Mouse (Mus musculus) lung, postnatal 4 days (tissue): ENCODE data around the gene Hmgcs1.
A peak's percentile ranks its signal among the peaks of the same experiment; 100 is the strongest.

Experiments used
- DNase-seq, 2 experiments: peaks; one replicate each; pipeline ENCODE4 v3.0.0; 2021

Gene Hmgcs1

DNA sequence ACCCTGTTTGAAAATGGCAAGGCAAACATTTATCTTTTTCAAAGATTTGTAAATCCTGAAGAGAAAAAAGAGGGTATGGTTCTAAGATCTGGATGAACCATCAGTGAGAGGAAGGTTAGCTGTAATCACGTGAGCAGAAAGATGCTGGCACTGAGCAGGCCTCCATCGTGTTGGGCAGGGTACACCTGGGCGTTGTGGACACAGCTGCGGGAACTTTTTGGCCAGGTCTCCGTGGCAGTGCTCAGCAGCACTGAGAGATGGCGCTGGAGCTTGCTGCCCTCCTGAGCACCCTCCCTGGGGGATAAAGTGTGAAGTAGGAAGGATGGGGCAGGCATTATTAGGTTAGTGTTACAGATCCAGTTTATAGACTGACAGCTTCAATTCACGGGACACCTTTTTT is 16.8 kb downstream of the Hmgcs1 start:
- no peak for DNase-seq

DNA sequence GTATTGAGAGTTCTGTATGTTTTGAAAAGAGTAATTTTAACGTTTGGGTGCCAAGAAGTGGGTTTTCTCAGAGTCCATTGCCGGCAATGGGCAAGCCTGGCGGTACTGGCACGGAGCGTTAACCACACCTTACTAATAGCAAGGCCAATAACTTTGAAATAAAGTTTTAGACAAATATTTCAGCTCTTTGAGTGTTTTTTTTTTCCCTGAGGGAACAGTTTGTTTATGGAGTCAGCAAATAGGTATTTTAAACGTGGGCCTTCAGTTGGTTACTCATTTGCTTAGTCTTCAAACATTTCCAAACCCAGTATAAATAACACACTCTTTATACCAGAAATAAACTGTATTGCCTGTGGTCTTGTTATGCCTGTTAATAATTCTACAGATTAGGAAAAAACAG is 17.7 kb downstream of the Hmgcs1 start:
- no peak for DNase-seq

DNA sequence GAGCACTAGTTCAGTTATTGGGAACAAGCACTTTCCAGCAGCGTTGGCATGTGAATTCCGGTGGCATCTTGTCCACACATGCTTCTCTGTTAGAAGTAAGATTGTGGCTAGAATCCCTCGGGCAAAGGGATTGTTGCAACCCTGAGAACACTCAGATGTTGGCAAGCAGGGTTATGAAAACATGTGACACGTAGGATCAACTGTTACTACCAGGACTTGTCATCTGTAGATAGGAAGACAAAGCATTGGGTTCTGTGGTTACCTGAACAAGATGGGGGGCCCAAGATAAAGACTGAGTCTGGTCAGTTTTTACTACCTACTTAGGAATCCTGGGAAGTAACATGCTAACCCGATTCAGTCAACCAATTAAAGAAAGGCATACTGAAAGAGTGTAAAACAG is 18.8 kb downstream of the Hmgcs1 start:
- no peak for DNase-seq

DNA sequence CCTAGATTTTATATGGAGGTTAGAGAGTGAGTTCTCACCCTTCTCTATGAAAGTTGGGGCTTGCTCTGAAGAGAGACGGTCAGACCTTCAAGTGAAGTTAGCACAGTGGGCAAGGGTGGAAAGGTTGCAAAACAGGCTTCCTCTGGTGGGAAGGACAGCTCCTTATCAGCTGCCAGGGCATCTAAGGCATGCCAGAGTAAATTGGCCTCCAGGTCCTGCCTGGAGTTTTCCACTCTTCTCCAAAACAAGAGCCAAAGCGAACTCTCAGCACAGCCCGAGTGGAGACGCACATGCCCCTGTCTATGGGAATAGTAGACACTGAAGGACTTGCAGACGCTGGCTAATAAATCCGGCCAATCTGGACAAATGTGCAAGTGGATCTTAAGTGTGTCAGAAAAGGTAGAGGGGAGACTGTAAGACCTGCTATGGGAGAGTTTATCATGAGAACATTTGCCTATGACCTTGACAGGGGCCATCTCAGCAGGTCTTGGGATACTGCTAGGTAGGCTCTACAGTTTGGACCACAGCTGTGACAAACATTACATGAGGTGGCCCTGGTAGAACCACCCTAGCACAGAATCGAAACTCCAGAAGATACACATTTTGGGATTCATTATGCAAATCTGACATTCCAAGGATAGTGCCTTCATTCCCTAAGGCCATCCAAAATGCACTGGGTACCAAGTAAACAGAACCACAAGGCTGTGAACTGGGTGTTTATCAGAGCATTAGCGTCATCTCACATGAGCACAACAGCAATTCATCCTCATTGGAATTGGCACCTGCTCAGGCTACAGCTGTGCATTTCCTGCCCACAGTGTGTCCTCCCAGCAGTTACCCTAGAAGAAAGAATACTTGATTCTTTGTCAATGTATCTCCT is 19.4 kb downstream of the Hmgcs1 start:
- no peak for DNase-seq

DNA sequence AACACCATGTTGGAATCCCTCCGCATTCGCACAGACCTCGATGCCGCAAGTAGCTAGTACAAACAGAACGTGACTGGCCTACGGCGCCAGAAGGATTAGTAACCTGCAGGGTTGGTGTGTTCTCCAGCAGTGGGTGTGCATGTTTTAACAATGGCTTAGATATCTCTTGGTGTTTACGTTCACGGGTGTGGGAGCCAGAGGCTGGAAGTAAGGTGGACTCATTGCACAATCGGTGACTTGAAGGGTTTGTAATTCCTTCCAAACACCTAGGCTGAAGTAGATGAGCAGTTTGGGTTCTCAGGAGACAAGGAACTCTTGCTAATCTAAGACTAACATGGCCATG is 20.1 kb downstream of the Hmgcs1 start:
- DNase-seq: no peak

DNA sequence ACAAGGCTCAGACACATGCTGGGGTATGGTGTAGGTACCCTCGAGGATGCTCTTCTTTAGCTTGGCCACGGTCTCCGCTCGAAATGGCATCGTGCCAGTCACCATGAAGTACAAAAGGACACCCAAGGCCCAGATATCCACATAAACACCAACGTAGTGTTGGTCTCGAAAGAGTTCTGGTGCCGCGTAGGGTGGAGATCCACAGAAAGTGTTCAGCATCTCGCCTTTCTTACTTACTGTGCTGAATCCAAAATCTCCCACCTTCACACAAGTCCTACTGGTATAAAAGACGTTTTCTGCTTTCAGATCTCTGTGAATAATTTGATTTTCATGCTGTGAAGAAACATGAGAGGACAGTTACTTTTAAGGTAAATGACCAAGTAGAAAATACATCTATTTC is 22.3 kb downstream of the Hmgcs1 start:
- DNase-seq: no peak

DNA sequence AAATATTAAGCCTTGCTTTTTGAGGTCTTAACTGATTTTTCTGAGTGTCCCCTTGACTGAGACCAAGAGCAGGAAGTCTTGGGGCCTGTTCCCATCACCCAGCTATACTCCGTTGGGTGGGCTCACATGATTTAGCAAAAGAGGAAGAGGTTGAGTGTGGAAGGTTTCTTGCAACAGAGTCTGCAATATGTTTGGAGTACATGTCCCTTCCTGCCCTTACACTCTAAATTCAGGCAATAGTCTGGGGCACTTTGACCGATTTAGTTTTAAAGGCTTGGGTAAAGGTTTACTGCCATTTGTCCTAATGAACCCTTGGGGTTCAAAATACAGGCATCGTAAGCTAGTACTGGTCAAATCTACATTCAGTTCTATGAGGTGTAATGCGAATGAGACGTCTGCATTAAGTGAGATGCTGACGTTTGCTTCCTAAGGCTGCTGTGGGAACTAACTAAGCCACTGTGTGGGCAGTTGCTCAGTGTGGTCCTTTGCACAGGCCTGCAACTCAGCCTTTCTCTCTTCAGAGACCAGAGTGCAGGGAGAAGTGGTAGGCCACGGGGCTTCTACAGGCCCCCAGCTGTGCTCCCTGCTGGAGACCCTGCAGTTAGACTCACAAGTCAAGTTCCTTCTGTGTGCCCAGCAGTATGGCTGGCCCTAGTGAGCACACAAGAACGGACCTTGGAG is 23.1 kb downstream of the Hmgcs1 start:
- no peak for DNase-seq

DNA sequence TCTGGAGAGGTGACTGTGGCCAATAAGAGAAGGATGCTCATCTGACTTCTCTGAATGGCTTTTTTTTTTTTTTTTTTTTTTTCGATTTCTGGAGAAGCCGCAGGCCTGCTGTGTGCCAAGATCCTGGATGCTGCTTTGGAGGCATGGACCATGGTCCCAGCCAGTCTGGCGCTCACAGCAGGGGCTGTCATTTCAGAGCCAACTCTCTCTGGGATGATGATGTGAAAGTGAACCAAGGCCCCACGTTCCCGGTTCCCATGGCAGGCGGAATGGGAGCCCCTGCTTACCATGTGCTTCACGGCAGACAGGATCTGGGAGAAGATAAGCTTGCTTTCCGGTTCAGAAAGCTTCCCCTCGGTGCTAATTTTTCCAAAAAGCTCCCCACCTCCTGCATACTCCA is 23.6 kb downstream of the Hmgcs1 start:
- no peak for DNase-seq

DNA sequence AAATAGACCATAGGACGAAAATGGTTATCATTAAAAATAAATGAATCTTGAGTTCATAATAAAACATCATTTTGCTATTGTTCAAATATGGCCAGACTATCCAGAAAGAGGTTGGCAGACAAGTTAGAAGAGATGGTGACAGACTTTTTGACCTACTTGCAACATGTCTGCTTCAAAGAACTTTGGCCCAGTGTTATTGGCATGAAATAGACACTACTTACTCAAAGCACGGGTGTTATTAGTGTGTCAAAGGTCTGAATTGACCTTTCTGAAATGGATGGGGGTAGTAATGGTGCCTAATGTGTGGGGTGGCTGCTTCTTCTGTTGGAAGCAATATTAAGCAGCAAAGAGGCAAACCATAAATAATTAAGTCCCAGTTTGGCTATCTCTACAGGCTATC is 25.9 kb downstream of the Hmgcs1 start:
- no peak for DNase-seq

DNA sequence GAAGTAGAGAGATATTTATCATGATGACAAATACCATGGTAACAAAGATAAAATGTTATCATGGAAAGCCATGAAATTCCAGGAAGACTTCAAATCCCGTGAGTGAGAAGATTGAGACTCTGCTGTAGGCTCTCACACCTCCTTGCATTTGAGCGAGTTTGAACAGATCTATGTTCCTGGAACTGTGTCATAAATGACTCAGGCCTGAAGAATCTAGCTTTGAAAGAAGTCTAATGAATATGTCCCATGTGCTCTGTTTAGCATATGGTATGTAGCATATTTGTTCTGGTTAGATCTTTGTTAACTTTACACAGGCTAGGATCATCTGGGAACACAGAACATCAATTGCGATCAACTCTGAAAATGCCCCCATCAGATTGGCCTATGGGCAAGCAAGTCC is 32.3 kb downstream of the Hmgcs1 start:
- no peak for DNase-seq

DNA sequence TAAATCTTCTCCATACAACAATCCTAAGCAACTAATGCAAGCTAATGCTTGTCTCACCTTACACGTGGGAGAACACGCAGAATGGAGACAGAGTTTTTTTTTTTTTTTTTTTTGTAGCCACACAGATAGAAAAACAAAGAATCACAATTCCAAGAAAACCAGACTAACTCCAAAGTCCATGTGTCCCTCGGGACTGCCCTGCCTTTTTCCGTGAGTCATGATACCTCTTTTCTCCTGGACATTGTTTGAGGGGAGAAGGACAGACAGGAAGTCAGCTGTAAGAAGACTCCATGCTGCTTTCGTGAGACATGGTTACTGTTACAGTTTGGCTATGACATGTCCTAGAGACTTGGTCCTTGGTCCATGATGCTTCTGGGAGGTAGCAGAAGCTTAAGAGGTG is 33.2 kb downstream of the Hmgcs1 start:
- DNase-seq: no peak

DNA sequence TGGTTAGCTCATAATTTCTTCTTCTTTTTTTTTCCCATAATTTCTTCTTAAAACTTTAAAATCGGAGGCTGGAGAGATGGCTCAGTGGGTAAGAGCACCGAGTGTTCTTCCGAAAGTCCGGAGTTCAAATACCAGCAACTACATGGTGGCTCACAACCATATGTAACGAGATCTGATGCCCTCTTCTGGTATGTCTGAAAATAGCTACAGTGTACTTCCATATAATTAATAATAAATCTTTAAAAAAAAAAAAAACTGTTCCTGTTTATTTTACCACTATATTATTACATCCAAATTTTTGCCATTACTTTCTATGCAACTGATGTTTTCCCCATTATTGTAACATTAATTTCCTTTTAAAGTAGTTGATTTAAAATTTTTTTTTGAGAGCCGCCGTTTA is 34.4 kb downstream of the Hmgcs1 start:
- DNase-seq: no peak

DNA sequence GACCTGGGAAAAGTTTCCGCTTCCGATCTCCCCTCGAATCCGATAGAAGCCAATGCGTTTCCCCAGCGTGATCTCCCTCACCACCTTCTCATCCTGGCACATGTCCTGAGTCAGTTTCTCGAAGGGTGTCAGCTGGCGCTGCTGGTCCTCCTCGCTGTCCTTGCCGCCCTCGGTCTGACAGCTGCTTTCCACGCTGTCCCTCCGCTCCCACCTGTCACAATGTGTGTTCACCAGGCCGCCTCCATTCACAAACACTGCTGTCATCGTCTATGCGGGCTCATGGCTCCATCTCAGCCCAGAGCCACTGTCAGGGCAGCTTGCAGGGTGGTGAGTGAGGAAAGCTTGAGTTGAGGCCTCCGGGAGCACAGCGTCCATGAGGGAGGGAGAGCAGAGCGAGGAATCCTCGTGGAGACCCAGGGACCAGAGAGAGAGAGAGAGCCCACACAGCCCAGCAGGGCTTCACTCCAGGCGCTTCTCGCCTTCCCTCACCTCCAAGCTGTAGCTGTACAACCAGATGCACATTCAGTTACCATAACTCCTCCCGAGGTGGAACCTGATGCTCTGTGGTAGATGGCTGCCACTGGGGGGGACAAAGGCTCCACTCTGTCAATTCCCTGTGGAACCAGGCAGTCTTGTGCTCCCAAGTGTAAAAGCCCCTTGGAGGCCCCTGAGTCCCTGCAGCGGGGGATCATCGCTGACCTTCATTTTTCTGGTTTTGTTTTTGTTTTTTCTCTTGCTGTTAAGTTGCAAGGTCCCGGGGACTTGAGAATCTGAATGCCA is 37.6 kb downstream of the Hmgcs1 start:
- peak in 1 of 2 experiments; percentile 25 for DNase-seq

DNA sequence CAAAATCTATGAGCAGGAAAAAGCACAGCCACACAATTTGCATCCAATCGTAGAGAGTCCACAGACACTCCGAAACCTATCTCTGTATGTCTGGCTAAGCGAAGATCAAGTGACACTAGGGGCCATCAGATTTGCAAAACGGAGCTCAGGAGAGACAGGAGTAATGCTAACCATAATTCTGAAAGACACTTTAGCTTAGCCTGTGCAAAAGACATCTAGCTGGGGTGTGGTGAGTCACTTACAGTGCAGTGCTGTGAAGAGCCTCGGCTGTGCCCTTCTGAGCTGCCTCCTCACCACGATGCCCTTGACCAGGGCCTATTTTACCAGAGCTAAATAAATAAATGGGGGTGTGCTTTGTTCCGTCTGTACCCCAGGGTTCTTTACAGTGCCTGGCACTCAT is 39.2 kb downstream of the Hmgcs1 start:
- no peak for DNase-seq

DNA sequence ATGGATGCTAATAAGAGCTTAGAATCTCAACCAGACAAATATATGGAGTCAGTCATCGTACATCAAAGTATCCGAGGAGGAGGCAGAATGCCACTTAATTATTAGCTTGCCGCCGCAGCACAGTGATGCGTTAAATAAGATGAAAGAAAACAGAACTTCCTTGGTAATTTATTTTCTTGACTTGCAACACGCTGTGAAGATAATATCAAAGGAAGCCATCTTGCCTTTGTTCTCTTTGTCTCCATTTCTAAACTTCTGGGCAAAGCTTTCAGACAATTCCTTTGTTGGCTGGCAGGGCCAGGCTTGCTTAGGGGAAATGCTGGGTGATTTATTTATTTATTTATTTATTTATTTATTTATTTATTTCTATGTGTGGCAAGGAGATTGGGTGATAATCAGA is 41.3 kb downstream of the Hmgcs1 start:
- no peak for DNase-seq

DNA sequence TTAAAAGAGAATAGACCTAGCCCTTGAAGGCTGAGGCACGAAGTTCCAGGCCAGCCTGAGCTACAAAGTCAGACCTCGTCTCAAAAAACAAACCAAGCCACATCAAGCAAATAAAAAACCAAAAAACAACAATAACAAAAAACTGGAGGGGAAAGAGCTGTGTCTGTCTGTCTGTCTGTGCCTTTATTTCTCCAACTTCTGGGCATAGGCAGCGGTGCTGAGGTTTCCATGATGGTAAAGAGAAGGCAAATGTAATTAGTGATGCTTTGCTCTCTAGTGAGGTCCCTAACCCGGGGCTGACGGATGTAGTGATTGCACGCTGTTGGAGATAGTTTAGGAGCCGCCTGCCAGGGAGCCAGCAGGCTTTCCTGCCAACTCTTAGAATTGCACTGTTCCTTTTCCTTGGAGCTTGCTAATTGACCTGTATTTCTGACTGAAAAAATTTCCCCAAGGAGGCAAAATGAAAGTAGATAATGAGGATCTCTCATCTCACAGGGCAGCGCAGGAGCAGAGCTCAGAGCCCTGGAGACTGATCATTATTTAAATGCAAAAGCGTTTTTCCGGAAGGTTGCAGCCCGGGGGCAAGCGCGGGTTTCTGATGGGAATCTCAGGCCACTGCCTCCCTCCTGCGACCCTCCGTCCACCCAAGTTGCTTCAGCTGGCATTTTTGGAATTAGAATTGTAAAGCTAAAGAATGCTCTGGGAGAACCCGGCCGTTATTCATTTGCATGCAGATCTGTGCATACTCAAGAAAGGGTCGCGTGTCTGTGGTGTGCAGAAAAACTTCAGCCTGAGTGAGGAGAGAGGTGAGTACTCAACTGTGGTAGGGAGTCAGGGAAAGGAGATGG is 51.4 kb downstream of the Hmgcs1 start:
- DNase-seq: no peak

DNA sequence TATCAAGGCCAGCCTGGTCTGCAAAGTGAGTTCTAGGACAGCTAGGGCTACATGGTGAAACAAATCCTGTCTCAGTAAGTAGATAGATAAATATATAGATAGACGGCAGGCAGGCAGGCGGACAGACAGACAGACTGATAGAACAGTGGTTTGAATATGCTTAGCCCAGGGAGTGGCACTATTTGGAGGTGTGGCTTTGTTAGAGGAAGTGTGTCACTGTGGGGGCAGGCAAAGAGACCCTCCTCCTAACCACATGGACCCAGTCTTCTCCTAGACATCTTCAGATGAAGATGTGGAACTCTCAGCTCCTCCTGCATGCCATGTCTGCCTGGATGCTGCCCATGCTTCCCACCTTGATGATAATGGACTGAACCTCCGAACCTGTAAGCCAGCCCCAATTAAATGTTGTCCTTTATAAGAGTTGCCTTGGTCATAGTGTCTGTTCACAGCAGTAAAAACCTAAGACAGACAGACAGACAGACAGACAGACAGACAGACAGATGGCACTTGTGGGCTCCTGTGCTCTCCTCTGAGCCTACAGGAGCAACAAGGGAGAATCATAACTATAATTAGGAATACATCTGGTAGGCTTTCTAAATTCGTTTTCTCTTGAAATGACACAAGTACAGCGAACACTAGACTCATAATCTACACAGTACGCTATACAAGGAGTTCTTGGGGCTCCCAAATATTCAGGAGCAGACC is 52.7 kb downstream of the Hmgcs1 start:
- no peak for DNase-seq

DNA sequence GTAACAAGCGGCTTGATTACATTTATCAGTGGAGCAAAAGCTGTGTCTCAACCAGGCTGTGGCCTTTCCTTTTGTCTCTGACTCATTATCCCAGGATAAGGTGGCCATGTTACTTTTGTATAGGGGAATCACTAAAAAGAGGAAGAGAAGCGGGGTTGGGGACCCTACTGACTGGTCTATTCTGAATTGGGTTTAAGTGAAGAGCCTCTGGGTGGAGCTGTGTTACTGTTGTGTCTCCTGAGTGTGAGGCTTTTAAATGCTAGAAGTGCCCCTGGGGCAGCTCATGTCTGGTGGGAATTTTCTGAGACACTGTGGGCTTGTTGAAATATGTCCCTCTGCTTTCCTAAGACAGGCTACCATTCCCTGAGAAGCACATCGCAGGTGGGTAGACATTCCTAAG is 53.3 kb downstream of the Hmgcs1 start:
- DNase-seq: no peak

DNA sequence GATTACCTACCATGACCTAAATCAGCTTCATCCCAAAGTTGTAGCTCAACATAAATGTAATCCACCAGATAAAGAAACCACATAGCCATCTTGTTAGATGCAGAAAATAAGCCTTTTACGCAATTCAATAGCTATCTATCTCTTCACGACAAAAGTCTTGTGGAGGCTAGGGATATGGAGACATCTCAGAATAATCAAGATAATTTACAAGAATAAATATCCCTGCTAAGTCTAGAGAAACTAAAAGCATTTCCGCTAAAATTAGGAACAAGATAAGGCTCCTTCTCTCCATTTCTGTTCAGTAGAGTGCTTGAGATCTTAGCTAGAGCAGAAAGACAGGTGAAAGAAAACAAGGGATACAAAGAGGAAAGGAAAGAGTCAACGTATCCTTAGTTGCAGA is 56.8 kb downstream of the Hmgcs1 start:
- DNase-seq: no peak

DNA sequence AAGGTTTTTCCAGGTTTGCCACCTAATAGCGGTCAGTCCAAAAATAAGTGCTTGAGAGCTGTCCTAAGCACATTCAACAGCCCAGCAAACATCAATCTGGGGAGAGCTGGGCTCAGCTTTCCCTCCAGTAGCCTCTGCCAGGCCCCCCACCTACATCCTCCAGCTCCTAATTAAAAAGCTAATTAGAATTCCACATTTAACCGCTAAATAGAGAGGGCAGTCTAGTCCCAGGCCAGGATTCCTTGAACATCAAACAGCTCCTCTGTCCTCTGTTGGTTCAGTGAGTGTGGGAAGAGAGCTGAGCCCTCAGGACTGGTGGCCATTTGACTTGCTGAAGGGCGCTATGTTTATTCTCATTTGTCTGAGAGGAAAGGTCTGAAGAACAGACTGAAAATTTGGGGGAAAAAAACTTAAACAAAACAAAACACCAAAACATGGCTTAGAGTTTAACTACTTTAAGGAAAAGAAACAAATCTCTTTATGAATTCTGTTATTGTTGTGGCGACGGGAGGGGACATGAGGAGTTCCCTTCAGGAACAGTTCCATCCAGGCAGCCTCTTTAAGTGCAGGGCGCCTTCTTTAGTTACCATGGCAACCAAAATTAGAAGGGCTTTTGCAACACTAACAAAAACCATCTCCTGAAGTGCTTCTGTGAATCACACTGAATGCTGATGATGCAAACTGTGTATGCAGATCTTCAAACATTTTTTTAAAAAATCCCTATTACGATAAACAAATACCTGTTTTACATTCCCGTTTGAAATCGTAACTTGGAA is 63.9 kb downstream of the Hmgcs1 start:
- DNase-seq: no peak

DNA sequence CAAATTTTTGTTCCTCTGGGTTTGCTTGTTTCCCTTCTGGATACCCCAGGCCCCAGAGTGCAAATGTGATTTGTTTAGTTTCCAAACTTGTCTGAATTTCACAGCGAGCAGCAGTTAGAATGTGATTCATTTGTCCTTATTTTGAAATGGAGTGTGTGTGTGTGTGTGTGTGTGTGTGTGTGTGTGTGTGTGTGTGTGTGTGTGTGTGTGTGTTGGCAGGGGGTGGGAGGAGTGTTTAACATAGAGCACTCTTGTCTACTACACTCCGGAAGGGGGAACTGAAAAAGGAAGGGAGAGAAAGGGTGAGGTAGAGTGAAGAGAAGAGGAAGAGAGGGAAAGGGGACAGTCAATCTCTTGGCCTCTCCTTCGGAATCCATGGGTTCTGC is 64.4 kb downstream of the Hmgcs1 start:
- no peak for DNase-seq
